ENCODE assay signal across 21 mouse cellular contexts in genomic region chr11:11088162-11088756, GRCm38 (mm10). TPM values are rescaled to one million over a fixed set of nuclear protein-coding genes. Genes with fewer than 3 reads are reported as not detected.
DNase-seq lines count a peak whose midpoint lies in the region; ATAC-seq and TF ChIP-seq lines count a peak whose summit lies in the region.
"Had no signal": no experiment of that assay in that cellular context is flagged by ENCODE, and none has a peak within 500 bp of the region (broad histone marks: within the 10 kb centered on the region; RNA-seq: fewer than 3 reads in every experiment).

No protein-coding gene starts in this region.

- ATAC-seq in forebrain, postnatal 0 days, result no peak
- ATAC-seq in forebrain, embryonic 14.5 days, result peak; percentile 87; the same call in 1 of the 2 replicates
- ATAC-seq in midbrain, embryonic 14.5 days (ENCODE audit: low FRiP score, low TSS enrichment), result no peak
- ATAC-seq: lung, postnatal 0 days had no signal

- H3K4me1 ChIP-seq in forebrain, embryonic 10.5 days, result peaks cover 13% of the 10 kb centered on the region
- H3K4me1 ChIP-seq in forebrain, postnatal 0 days (ENCODE audit: insufficient read depth), result no peaks in the 10 kb centered on the region
- H3K4me1 ChIP-seq in forebrain, embryonic 14.5 days (ENCODE audit: control insufficient read depth, insufficient read depth, low read length), result no peaks in the 10 kb centered on the region
- H3K4me1 ChIP-seq in midbrain, embryonic 14.5 days (ENCODE audit: control insufficient read depth, insufficient read depth, low read length), result no peaks in the 10 kb centered on the region
- H3K4me1 ChIP-seq: embryonic facial prominence, embryonic 12.5 days; heart, embryonic 12.5 days; limb, embryonic 12.5 days; megakaryocyte, embryonic 14.5 days had no signal

- H3K36me3 ChIP-seq in forebrain, embryonic 10.5 days (replicated peaks), result no peaks in the 10 kb centered on the region
- no peaks in the 10 kb centered on the region for H3K36me3 ChIP-seq in forebrain, postnatal 0 days (ENCODE audit: insufficient read depth)
- H3K36me3 ChIP-seq in forebrain, embryonic 14.5 days (ENCODE audit: control insufficient read depth, insufficient read depth, low read length), result no peaks in the 10 kb centered on the region
- H3K36me3 ChIP-seq in midbrain, embryonic 14.5 days (ENCODE audit: control insufficient read depth, insufficient read depth, low read length), result no peaks in the 10 kb centered on the region
- H3K36me3 ChIP-seq: embryonic facial prominence, embryonic 12.5 days; heart, embryonic 12.5 days; limb, embryonic 12.5 days had no signal

- H3K4me3 ChIP-seq in forebrain, embryonic 10.5 days, result no peak overlapping the region
- H3K4me3 ChIP-seq in forebrain, postnatal 0 days (ENCODE audit: low read depth, low read length), result no peak overlapping the region
- no peak overlapping the region for H3K4me3 ChIP-seq in forebrain, embryonic 14.5 days (ENCODE audit: low read depth, low read length)
- H3K4me3 ChIP-seq in midbrain, embryonic 14.5 days (replicated peaks; ENCODE audit: low read depth, low read length), result no peak overlapping the region
- H3K4me3 ChIP-seq: embryonic facial prominence, embryonic 12.5 days; heart, embryonic 12.5 days; limb, embryonic 12.5 days; megakaryocyte, embryonic 14.5 days had no signal

- no peak for TF ChIP-seq POLR2A in brain, embryonic 14.5 days (IDR thresholded peaks at IDR 0.05; ENCODE audit: borderline replicate concordance, extremely low read depth, insufficient read depth, insufficient read length, poor library complexity, severe bottlenecking)

- TF ChIP-seq CTCF in forebrain, postnatal 0 days (IDR thresholded peaks at IDR 0.05; ENCODE audit: low read depth), result no peak
- TF ChIP-seq CTCF in brain, embryonic 14.5 days (IDR thresholded peaks at IDR 0.05; ENCODE audit: borderline replicate concordance, extremely low read depth, insufficient read depth, insufficient read length), result no peak

- WGBS in forebrain, embryonic 10.5 days, result 34% methylated on average over 1 of the region's 1 CpGs
- 8% methylated on average over 1 of the region's 1 CpGs for WGBS in forebrain, postnatal 0 days
- 9% methylated on average over 1 of the region's 1 CpGs for WGBS in forebrain, embryonic 14.5 days
- WGBS in midbrain, embryonic 14.5 days, result 3% methylated on average over 1 of the region's 1 CpGs

- H3K27ac ChIP-seq in forebrain, embryonic 10.5 days, result no peak overlapping the region
- H3K27ac ChIP-seq in forebrain, postnatal 0 days (ENCODE audit: low read depth, low read length), result no peak overlapping the region
- no peak overlapping the region for H3K27ac ChIP-seq in forebrain, embryonic 14.5 days (ENCODE audit: low read depth, low read length)
- H3K27ac ChIP-seq in midbrain, embryonic 14.5 days (replicated peaks; ENCODE audit: low read depth, low read length), result no peak overlapping the region
- H3K27ac ChIP-seq: embryonic facial prominence, embryonic 12.5 days; limb, embryonic 12.5 days; liver, embryonic 14.5 days had no signal

- peak; percentile 46 for DNase-seq in forebrain, embryonic 10.5 days (ENCODE audit: extremely low spot score, low spot score)
- DNase-seq in forebrain, postnatal 0 days, result no peak
- DNase-seq in brain, embryonic 14.5 days (ENCODE audit: low read depth), result peak; percentile 85
- DNase-seq in forebrain, embryonic 14.5 days (ENCODE audit: low spot score), result peak; percentile 77
- peak; percentile 12 for DNase-seq in midbrain, embryonic 14.5 days
- no peak for DNase-seq in lung, postnatal 10 days
- DNase-seq in heart, postnatal 14 days, result no peak
- DNase-seq in urinary bladder, postnatal 25 days (ENCODE audit: low spot score), result no peak
- DNase-seq: cerebellum, adult 2 months; gastrocnemius, postnatal 14 days; heart, postnatal 4 days; kidney, adult 11 months; kidney, postnatal 14 days; thymus, postnatal 25 days had no signal

- H3K27me3 ChIP-seq in forebrain, embryonic 10.5 days (ENCODE audit: poor library complexity, severe bottlenecking), result no peaks in the 10 kb centered on the region
- H3K27me3 ChIP-seq in forebrain, postnatal 0 days (ENCODE audit: insufficient read depth, low read length), result no peaks in the 10 kb centered on the region
- no peaks in the 10 kb centered on the region for H3K27me3 ChIP-seq in forebrain, embryonic 14.5 days (replicated peaks; ENCODE audit: control insufficient read depth, insufficient read depth, low read length)
- no peaks in the 10 kb centered on the region for H3K27me3 ChIP-seq in midbrain, embryonic 14.5 days (ENCODE audit: control insufficient read depth, insufficient read depth, low read length)
- H3K27me3 ChIP-seq: embryonic facial prominence, embryonic 12.5 days; heart, embryonic 12.5 days; limb, embryonic 12.5 days; megakaryocyte, embryonic 14.5 days had no signal

- H3K9me3 ChIP-seq in forebrain, embryonic 10.5 days, result no peaks in the 10 kb centered on the region
- H3K9me3 ChIP-seq in forebrain, postnatal 0 days (ENCODE audit: low read length), result no peaks in the 10 kb centered on the region
- H3K9me3 ChIP-seq in forebrain, embryonic 14.5 days (replicated peaks; ENCODE audit: control insufficient read depth, low read length), result no peaks in the 10 kb centered on the region
- peaks cover 7% of the 10 kb centered on the region for H3K9me3 ChIP-seq in midbrain, embryonic 14.5 days (ENCODE audit: control insufficient read depth, low read length)
- H3K9me3 ChIP-seq: embryonic facial prominence, embryonic 12.5 days; limb, embryonic 12.5 days; megakaryocyte, embryonic 14.5 days had no signal

- no peak overlapping the region for H3K4me2 ChIP-seq in forebrain, postnatal 0 days (ENCODE audit: low read depth)
- no peak overlapping the region for H3K4me2 ChIP-seq in forebrain, embryonic 14.5 days (ENCODE audit: low read length)
- no peak overlapping the region for H3K4me2 ChIP-seq in midbrain, embryonic 14.5 days (ENCODE audit: low read length)
- H3K4me2 ChIP-seq: embryonic facial prominence, embryonic 12.5 days; heart, embryonic 12.5 days; limb, embryonic 12.5 days had no signal

- H3K9ac ChIP-seq in forebrain, postnatal 0 days, result no peak overlapping the region
- no peak overlapping the region for H3K9ac ChIP-seq in forebrain, embryonic 14.5 days (ENCODE audit: low read length)
- no peak overlapping the region for H3K9ac ChIP-seq in midbrain, embryonic 14.5 days (replicated peaks; ENCODE audit: low read length)
- H3K9ac ChIP-seq: embryonic facial prominence, embryonic 12.5 days; heart, embryonic 12.5 days; limb, embryonic 12.5 days; liver, embryonic 14.5 days had no signal

- intact Hi-C loops in heart, postnatal 14 days (cut with DNase I), result no loop called here

RNA-seq across cellular contexts. Expression of gene Vwc2, which starts 25.8 kb away (rescaled TPM):
- polyA plus RNA-seq in forebrain, embryonic 10.5 days (2016; fragmentation: Nextera tagmentation; extraction: Ambion mirVana), result 2.9 and 3.7 TPM in 2 replicates
- total RNA-seq in forebrain, postnatal 0 days (2014; rRNA removed), result 13.6 and 14.5 TPM in 2 replicates
- polyA plus RNA-seq in forebrain, postnatal 0 days (2015; fragmentation: Nextera tagmentation; extraction: Ambion mirVana), result 7.3 and 8.2 TPM in 2 replicates
- polyA plus RNA-seq in brain, embryonic 14.5 days (2012; rRNA removed), result 6.3 and 9.3 TPM in 2 replicates
- 4.1 and 4.8 TPM in 2 replicates for polyA plus RNA-seq in forebrain, embryonic 14.5 days (2014; fragmentation: Nextera tagmentation; extraction: Ambion mirVana)
- 9.9 and 13.0 TPM in 2 replicates for polyA plus RNA-seq in midbrain, embryonic 14.5 days (2014; fragmentation: Nextera tagmentation; extraction: Ambion mirVana)
- not detected for total RNA-seq in heart, postnatal 14 days (2021)
- total RNA-seq: neutrophil, adult 5-6 weeks had no signal

Comparison
In these comparisons a context has a peak if more than half of its experiments do, and no peak if none do; other contexts are left out.
1. DNase-seq: peak in forebrain, embryonic 10.5 days (single experiment), brain, embryonic 14.5 days (single experiment), forebrain, embryonic 14.5 days (single experiment) and midbrain, embryonic 14.5 days (single experiment); none in forebrain, postnatal 0 days (single experiment), lung, postnatal 10 days (single experiment), heart, postnatal 14 days (0 of 2) and urinary bladder, postnatal 25 days (single experiment).